Mouse (Mus musculus) forebrain, postnatal 0 days (tissue): ENCODE measurements around the gene Sptb. TPM values are rescaled to one million over a fixed set of nuclear protein-coding genes. Genes with fewer than 3 reads are reported as not detected.
A peak's percentile ranks its signal among the peaks of the same experiment; 100 is the strongest.

Experiments
- ATAC-seq: fragments of 200-750 bp; cut with Nextera tagmentation; 2 replicates; pipeline ENCODE4 v1.8.0; 2017; ENCODE audit warnings: mild to moderate bottlenecking, moderate library complexity
- DNase-seq: peaks from one replicate; pipeline ENCODE4 v3.0.0-alpha.2; 2015
- H3K27ac ChIP-seq: fragments of 300-500 bp; sonication (generic); 2 replicates; pipeline ENCODE4 v1.5.1; 2014; ENCODE audit warnings: low read depth, mild to moderate bottlenecking, antibody characterized with exemption, low read length, moderate library complexity, mixed read lengths
- H3K27me3 ChIP-seq: fragments of 300-500 bp; sonication (generic); 2 replicates; pipeline ENCODE4 v1.6.1; 2014; ENCODE audit warnings: mild to moderate bottlenecking, low read length, mixed read lengths; ENCODE audit not compliant: insufficient read depth
- H3K36me3 ChIP-seq: fragments of 300-500 bp; sonication (generic); 2 replicates; pipeline ENCODE4 v1.6.1; 2014; ENCODE audit warnings: mild to moderate bottlenecking, moderate library complexity; ENCODE audit not compliant: insufficient read depth
- H3K4me1 ChIP-seq: fragments of 300-500 bp; sonication (generic); 2 replicates; pipeline ENCODE4 v1.6.1; 2014; ENCODE audit warnings: antibody characterized with exemption; ENCODE audit not compliant: insufficient read depth
- H3K4me2 ChIP-seq: fragments of 300-500 bp; sonication (generic); 2 replicates; pipeline ENCODE4 v1.6.1; 2014; ENCODE audit warnings: low read depth, mild to moderate bottlenecking, moderate library complexity
- H3K4me3 ChIP-seq: fragments of 300-500 bp; sonication (generic); 2 replicates; pipeline ENCODE4 v1.5.1; 2014; ENCODE audit warnings: low read depth, low read length, mixed read lengths
- H3K9ac ChIP-seq: fragments of 300-500 bp; sonication (generic); 2 replicates; pipeline ENCODE4 v1.6.1; 2014; ENCODE audit warnings: mild to moderate bottlenecking
- H3K9me3 ChIP-seq: fragments of 300-500 bp; sonication (generic); 2 replicates; pipeline ENCODE4 v1.6.1; 2016; ENCODE audit warnings: low read length
- CTCF ChIP-seq: sonication (generic); IDR thresholded peaks from 2 replicates; pipeline ENCODE4 v1.5.1; 2016; ENCODE audit warnings: antibody characterized with exemption, control low read depth, low read depth
- WGBS: fragments of 180-500 bp; shearing (Covaris S2); extraction: QIAGEN DNeasy Blood & Tissue Kit; methylation state at CpG from one replicate; pipeline ENCODE4 v1.1.7; 2014; 5-methylcytosine and 5-hydroxymethylcytosine counted together
- polyA plus RNA-seq: library from polyadenylated mRNA; unstranded; fragments of >200 nt; fragmentation: Nextera tagmentation; extraction: Ambion mirVana; gene quantifications from 2 replicates; pipeline ENCODE4 v1.2.1, GENCODE M21; 2015
- total RNA-seq: library from RNA; depleted of rRNA; stranded (reverse); fragments of >200 nt; gene quantifications from 2 replicates; pipeline ENCODE4 v1.2.3, GENCODE M21; 2014

Gene Sptb
- total and polyA plus RNA-seq, 2 experiments from 2014 or later, result 3.0 to 19.6 TPM

GRCm38 (mm10) chr12:76593839-76594322 lies 116.5 kb downstream of the Sptb start:
- WGBS, result 5% methylated on average over 7 of the region's 7 CpGs
- Histone ChIP-seq H3K9me3 (no peaks in the 10 kb centered on the region), H3K36me3 (no peaks in the 10 kb centered on the region), H3K9ac (peak overlapping the region; percentile 35), H3K4me1 (peaks cover 3% of the 10 kb centered on the region; the same call in 1 of the 2 replicates), H3K27ac (peak overlapping the region; percentile 23; the same call in 1 of the 2 replicates), H3K4me2 (no peak overlapping the region), H3K27me3 (no peaks in the 10 kb centered on the region), H3K4me3 (no peak overlapping the region)
- ATAC-seq (peak; percentile 61), DNase-seq (peak; percentile 48)
- no peak for TF ChIP-seq CTCF

GRCm38 (mm10) chr12:76593254-76593653 lies 117.1 kb downstream of the Sptb start:
- no peaks in the 10 kb centered on the region for H3K9me3 ChIP-seq
- H3K4me2 ChIP-seq, result no peak overlapping the region
- H3K36me3 ChIP-seq, result no peaks in the 10 kb centered on the region
- no peak overlapping the region for H3K4me3 ChIP-seq
- H3K4me1 ChIP-seq, result peaks cover 3% of the 10 kb centered on the region; the same call in 1 of the 2 replicates
- H3K27me3 ChIP-seq, result no peaks in the 10 kb centered on the region
- H3K9ac ChIP-seq, result no peak overlapping the region
- no peak for TF ChIP-seq CTCF
- no peak overlapping the region for H3K27ac ChIP-seq
- WGBS, result 90% methylated on average over 6 of the region's 6 CpGs
- ATAC-seq (no peak), DNase-seq (no peak)

- no peaks in the 10 kb centered on the region for H3K27me3 ChIP-seq
- H3K27ac ChIP-seq, result no peak overlapping the region
- H3K4me3 ChIP-seq, result no peak overlapping the region
- 46% methylated on average over 1 of the region's 1 CpGs for WGBS
- H3K9me3 ChIP-seq, result no peaks in the 10 kb centered on the region
- H3K36me3 ChIP-seq, result no peaks in the 10 kb centered on the region
- peaks cover 3% of the 10 kb centered on the region; the same call in 1 of the 2 replicates for H3K4me1 ChIP-seq
- H3K9ac ChIP-seq, result no peak overlapping the region
- no peak overlapping the region for H3K4me2 ChIP-seq
- DNase-seq (peak; percentile 63), ATAC-seq (no peak)
- TF ChIP-seq CTCF, result peak; percentile 78
These were observed 118.1 kb downstream of the Sptb start for GRCm38 (mm10) chr12:76592213-76592612.

GRCm38 (mm10) chr12:76591037-76591436 lies 119.3 kb downstream of the Sptb start:
- DNase-seq (no peak), ATAC-seq (no peak)
- Histone ChIP-seq H3K4me2 (no peak overlapping the region), H3K4me3 (no peak overlapping the region), H3K4me1 (peaks cover 3% of the 10 kb centered on the region; the same call in 1 of the 2 replicates), H3K9me3 (no peaks in the 10 kb centered on the region), H3K9ac (no peak overlapping the region), H3K27ac (no peak overlapping the region), H3K36me3 (no peaks in the 10 kb centered on the region), H3K27me3 (no peaks in the 10 kb centered on the region)
- no peak for TF ChIP-seq CTCF
- 67% methylated on average over 3 of the region's 3 CpGs for WGBS

GRCm38 (mm10) chr12:76589531-76589930 lies 120.8 kb downstream of the Sptb start:
- TF ChIP-seq CTCF, result no peak
- no peak for ATAC-seq

GRCm38 (mm10) chr12:76587357-76587756 lies 123.0 kb downstream of the Sptb start:
- H3K9ac ChIP-seq, result no peak overlapping the region
- H3K9me3 ChIP-seq, result no peaks in the 10 kb centered on the region
- no peaks in the 10 kb centered on the region for H3K27me3 ChIP-seq
- H3K36me3 ChIP-seq, result no peaks in the 10 kb centered on the region
- WGBS, result 68% methylated on average over 11 of the region's 11 CpGs
- no peak overlapping the region for H3K4me3 ChIP-seq
- no peaks in the 10 kb centered on the region for H3K4me1 ChIP-seq
- TF ChIP-seq CTCF, result no peak
- no peak overlapping the region for H3K27ac ChIP-seq
- H3K4me2 ChIP-seq, result no peak overlapping the region
- ATAC-seq, result no peak
- no peak for DNase-seq

More at GRCm38 (mm10) chr12:76589531-76589930, 120.8 kb downstream of the Sptb start:
- Histone ChIP-seq H3K4me3 (no peak overlapping the region), H3K36me3 (no peaks in the 10 kb centered on the region), H3K9ac (no peak overlapping the region), H3K9me3 (no peaks in the 10 kb centered on the region), H3K4me2 (no peak overlapping the region), H3K27me3 (no peaks in the 10 kb centered on the region), H3K4me1 (peaks cover 3% of the 10 kb centered on the region; the same call in 1 of the 2 replicates), H3K27ac (no peak overlapping the region)
- no peak for DNase-seq
- WGBS, result 70% methylated on average over 6 of the region's 6 CpGs

GRCm38 (mm10) chr12:76585028-76585427 lies 125.3 kb downstream of the Sptb start:
- Histone ChIP-seq H3K27me3 (no peaks in the 10 kb centered on the region), H3K9me3 (no peaks in the 10 kb centered on the region), H3K4me1 (no peaks in the 10 kb centered on the region), H3K9ac (no peak overlapping the region), H3K4me3 (no peak overlapping the region), H3K27ac (no peak overlapping the region), H3K36me3 (no peaks in the 10 kb centered on the region), H3K4me2 (no peak overlapping the region)
- no peak for DNase-seq
- no peak for ATAC-seq
- TF ChIP-seq CTCF, result no peak
